Mouse (Mus musculus) cerebellum, adult 11 months (tissue): Measurements from ENCODE around the gene Gba.

ENCODE experiments used
- DNase-seq: peaks from one replicate; pipeline ENCODE4 v3.0.0; 2022

Gene Gba

DNA sequence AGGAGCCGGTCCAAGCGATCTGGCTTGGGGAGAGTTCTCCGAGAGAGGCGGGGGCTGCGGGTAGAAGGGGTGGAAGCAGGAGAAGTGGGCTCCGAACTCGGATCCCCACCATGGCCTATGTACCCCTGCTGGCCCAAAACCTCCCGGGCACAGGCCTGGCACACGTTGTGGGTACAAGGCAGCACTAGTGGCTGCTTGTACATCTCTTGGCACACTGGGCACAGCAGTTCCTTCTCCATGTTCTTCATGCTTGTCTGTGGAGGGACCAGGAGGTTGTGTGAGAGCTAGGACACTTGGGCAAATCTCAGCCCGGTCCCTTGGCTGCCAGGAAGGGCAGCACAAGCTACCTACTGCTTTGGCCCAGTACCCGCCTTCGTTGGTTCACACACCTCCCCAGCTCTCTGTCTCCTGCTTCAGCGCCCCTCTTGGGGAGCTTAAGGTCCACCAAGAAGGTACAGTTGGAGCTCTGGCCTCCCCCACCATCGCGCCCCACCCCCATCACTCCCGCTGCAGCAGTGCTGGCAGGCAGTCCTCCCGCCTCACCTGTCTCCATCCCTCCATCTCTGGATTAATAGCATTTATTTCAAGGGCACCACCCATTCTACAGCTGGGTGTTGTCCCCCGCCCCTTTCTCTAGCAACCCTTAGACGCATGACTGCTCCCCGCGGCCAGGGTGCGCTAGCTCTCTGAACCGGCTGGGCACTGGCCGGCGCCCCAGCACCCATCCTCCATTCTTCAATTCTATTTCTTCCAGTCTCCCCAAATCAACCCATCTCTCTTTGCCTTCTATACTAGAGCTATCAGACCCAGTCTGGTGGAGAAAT, 41.6 kb downstream of the Gba start:
- peak; percentile 54 for DNase-seq

DNA sequence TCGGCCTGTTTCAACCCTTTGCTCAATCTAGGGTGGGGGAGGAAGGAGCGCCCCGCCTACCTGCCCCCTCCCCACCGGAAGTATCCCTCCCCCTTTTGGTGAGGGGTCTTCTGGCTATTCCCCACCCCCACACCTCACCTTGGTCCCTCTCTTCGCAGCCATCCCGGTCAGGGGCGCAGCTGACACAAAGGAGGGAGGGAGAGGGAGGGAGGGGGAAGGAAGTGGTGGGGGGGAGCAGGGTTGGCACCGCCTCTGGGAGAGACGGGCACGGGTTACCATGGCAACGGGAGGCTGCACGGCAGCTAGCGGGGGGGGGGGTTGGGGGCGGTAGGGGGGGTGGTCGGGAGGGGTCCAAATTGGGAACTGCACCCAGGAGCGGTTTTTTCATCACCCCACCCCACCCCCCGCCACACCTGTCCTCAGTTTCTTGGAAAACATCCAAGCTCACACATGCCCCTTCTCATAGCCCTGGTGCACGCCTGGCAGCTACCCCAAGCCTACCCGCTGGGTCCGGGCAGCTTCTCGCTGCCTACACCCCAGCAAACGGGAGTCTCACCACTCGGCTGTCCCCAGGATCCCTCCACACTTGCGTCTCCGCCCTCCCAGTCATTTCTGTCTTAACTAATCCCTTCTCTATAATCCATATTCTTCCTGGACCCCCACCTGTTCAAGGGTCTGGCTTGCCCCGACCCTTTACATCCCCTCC, 42.4 kb downstream of the Gba start:
- DNase-seq, result peak; percentile 80

DNA sequence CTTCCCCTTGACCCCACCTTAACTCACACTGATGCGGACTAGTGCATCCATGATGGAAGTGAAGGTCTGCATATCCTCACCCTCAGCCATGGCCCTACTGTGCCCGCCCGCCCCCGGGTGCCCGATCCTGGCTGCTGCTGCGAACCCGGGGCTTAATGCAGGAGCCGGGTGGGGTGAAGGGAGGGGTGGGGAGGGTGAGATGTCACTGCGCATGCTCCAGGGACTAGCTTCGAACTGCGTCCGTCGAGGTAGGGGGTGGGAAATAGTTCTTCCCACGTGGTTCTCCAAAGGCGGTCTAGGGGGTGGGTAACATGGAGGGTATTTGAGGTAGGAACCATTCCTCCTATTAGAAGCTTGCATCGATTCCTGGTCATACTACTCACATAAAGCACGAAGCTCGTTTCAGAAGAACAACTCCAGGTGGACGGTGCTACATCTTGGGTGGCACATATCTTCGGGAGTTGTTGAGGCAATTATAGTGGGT, 43.0 kb downstream of the Gba start, which contains the start of gene Krtcap2:
Gene Krtcap2 (plus strand): TSS at position 279 of the 484 bp plus-strand sequence.
- peak; percentile 72 for DNase-seq

DNA sequence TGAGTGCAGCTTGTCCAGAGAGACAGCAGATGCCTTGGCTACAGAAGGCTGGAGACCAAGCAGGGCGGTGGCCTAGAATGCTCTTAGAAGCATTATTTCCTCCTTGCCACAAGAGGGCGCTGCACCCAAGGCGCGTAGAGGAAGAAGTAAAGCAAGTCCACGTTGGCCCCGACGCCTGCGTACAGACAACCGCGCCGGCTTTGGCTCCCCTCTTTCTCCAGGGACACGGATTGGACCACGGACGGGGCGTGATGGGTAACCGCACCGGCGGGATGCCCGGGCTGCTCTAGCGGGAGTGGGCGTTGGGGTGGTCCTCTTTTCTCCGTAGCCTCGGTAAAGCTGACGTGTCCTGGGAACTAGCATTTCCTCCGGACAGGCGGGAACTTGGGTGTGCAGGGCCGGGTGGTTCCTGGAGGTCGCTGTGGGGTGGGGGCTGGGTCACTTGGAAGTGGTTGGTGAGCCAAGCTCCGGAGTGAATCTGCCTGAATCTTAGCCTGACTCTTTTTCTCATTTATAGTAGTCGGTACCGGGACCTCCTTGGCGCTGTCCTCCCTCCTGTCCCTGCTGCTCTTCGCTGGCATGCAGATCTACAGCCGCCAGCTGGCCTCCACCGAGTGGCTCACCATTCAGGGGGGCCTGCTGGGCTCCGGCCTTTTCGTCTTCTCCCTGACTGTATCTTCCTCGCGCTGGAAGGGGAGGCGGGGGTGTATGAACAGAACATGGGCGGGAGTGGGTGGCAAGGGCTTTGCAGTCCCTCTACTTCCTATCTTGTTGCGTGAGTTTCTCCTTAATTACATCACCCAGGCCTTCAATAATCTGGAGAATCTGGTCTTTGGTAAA, 43.8 kb downstream of the Gba start, which contains the start of gene Trim46:
Gene Trim46 (minus strand): TSS at position 49 of the 840 bp plus-strand sequence.
- peak; percentile 89 for DNase-seq

DNA sequence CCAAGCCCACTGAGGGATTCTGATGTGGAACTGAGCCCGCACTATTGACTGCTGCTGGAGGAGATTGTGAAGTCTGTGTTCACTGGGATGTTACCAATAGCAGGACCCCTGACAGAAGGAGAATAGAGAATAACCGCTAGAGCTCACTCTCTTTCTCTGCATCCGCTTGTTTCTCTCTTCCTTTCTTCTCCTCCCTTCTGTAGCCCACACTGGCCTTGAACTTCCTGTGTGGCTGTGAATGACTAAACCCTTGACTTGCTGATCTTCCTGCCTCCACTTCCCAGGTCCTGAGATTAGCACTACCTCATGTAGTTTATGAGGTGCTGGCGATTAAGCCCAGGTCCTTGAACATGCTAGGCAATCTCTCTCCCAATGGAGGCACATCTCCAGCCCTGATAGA, 44.7 kb downstream of the Gba start:
- DNase-seq, result no peak

DNA sequence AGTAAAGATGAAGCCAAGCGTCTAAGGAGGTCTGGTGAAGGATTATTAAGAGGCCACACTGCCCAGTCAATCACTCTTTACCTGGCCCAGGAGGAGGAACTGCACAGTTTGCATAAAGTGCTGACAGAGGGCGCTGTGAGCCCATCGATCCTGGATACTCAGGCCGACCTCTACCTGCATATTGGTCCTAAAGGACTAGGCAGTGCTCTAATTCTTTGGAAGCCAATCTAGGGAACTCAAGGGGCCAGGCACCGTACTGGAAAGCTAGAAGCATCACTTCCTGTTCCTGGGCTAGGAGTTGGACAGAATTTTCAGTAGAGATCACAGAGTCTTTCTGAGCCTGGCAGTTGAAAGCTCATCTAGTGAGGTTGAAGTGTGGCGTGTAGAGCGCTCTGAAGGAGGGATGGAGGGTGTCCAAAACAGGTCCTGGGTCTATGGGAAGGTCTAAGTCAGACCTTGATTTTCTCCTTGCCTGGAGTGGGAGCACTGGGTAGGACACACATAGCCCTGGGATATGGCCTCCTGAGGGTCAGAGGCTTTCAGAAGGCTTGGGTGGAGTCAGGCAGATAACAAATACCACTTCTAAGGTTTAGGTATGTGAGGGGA, 47.8 kb downstream of the Gba start:
- peak; percentile 58 for DNase-seq

DNA sequence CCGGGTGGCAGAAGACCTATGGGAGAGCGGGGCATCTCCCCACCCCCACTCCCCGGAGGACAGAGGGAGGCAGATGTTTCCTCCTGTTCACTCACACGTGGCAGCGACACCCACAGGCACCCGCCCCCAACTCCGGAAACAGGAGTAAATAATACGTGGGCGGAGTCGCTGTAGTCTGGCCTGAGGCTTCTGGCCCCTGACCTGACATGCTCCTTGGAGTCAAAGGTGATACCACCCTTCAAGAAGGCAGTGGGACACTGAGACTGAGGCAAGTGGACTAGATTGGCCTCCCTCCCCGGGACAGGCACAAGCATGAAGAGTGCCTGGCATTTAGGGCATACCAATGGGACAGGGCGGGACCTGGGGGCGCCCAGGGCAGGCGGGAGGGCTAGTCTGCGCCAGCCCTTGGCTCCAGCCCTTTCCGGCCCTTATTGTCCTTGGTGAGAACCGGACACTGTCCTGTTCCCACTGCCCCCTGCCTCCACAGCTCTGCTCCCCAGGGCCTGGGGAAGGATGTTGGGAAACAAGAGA, 48.7 kb downstream of the Gba start:
- DNase-seq, result no peak

DNA sequence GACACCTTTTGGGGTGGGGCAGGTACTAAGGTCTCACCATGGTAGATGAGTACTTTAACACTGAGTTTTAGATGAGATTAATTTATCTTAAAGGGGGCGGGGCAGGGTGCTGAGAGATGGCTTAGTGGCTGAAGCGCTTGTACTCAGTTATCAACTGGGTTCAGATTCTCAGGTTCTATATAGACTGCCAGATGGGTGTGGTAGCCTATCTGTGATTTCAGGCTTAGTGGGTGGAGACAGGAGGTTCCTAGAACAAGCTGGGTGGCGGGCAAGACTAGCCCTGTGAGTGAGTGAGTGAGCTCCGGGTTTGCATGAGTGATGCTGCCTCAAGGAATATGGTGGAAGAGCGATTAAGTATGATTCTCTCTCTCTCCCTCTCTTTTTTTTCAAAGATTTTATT, 52.3 kb downstream of the Gba start:
- DNase-seq, result no peak

DNA sequence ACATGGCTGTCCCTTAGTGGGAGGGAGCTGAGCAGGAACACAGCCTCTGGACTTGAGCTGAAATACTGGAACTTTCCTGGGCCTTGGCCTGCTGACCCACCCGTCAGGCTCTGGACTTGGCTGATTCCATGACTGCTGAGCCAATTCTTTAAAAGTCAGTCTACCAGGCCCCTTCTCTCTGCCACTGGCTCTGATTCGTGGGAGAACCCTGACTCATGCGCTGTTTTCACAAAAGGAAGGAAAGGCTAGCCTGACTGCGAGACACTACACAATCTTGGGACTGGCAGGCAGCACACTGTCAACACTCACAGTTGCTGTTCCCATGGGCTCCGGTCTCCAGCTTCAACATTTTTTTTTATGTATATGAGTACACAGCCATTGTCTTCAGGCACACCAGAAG, 53.4 kb downstream of the Gba start:
- DNase-seq, result no peak
